Mouse (Mus musculus): ENCODE measurements around the gene Zfp786. TPM values are rescaled to one million over a fixed set of nuclear protein-coding genes. Genes with fewer than 3 reads are reported as not detected.

Gene Zfp786
- polyA plus RNA-seq, 1 experiment from 2014 or later: 1.9 TPM

DNA sequence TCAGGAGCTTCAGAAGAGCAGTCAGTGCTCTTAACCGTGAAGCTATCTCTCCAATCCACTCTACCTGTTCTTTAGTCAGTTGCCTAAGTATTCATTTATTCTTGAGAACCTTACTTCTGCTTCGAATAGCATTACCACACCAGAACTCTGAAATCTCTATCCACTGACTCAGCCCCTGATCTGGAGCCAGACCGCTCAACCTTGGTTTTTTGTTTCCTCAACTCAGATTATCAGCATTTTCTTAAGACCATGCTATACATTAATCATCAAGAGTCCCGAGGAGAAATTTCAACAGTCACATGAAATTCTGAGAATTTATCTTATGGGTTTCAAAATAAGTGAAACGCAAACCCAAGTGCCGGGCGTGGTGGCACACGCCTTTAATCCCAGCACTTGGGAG, 11.9 kb downstream of the Zfp786 start:
- Histone ChIP-seq H3K9ac (ENCODE audit: low read depth, low read length) (no peak overlapping the region), H3K27me3 (ENCODE audit: insufficient read depth, low read length) (no peaks in the 10 kb centered on the region), H3K4me2 (ENCODE audit: low read length) (no peak overlapping the region), H3K27ac (no peak overlapping the region), H3K4me1 (replicated peaks; ENCODE audit: insufficient read depth, low read length) (no peaks in the 10 kb centered on the region; the same call in 1 of the 2 replicates), H3K4me3 (replicated peaks; ENCODE audit: low read depth, low read length) (no peak overlapping the region), H3K36me3 (ENCODE audit: insufficient read depth, low read length) (peaks cover 5% of the 10 kb centered on the region; the same call in 1 of the 2 replicates), H3K9me3 (replicated peaks; ENCODE audit: low read length) (no peaks in the 10 kb centered on the region)
- TF ChIP-seq CTCF (IDR thresholded peaks at IDR 0.05; ENCODE audit: low read depth): no peak
- ATAC-seq (replicated peaks; ENCODE audit: low FRiP score, low read depth) (no peak), DNase-seq (ENCODE audit: low spot score) (no peak)
- WGBS: 93% methylated on average over 8 of the region's 8 CpGs

- Histone ChIP-seq H3K4me2 (ENCODE audit: low read length) (no peak overlapping the region), H3K9ac (ENCODE audit: low read depth, low read length) (no peak overlapping the region), H3K27me3 (ENCODE audit: insufficient read depth, low read length) (no peaks in the 10 kb centered on the region), H3K4me3 (replicated peaks; ENCODE audit: low read depth, low read length) (no peak overlapping the region), H3K4me1 (replicated peaks; ENCODE audit: insufficient read depth, low read length) (peaks cover 5% of the 10 kb centered on the region), H3K36me3 (ENCODE audit: insufficient read depth, low read length) (peaks cover 5% of the 10 kb centered on the region; the same call in 1 of the 2 replicates), H3K27ac (no peak overlapping the region), H3K9me3 (replicated peaks; ENCODE audit: low read length) (no peaks in the 10 kb centered on the region)
- WGBS: 86% methylated on average over 1 of the region's 1 CpGs
- ATAC-seq (replicated peaks; ENCODE audit: low FRiP score, low read depth) (no peak), DNase-seq (ENCODE audit: low spot score) (no peak)
- no peak for TF ChIP-seq CTCF (IDR thresholded peaks at IDR 0.05; ENCODE audit: low read depth)
These were observed 14.5 kb downstream of the Zfp786 start for GRCm38 (mm10) chr6:47816151-47816550.

- WGBS: under 1% methylated on average over 44 of the region's 44 CpGs
These were observed 17.3 kb downstream of the Zfp786 start, which contains the start of gene Pdia4 for GRCm38 (mm10) chr6:47813257-47813878. Gene Pdia4 (minus strand): TSS chr6:47813430.

GRCm38 (mm10) chr6:47812271-47812915, 18.3 kb downstream of the Zfp786 start:
- Histone ChIP-seq H3K4me1 (replicated peaks; ENCODE audit: insufficient read depth, low read length) (peaks cover 5% of the 10 kb centered on the region), H3K4me2 (ENCODE audit: low read length) (peak overlapping the region; percentile 73), H3K9ac (ENCODE audit: low read depth, low read length) (peak overlapping the region; percentile 74), H3K27me3 (ENCODE audit: insufficient read depth, low read length) (no peaks in the 10 kb centered on the region), H3K36me3 (ENCODE audit: insufficient read depth, low read length) (no peaks in the 10 kb centered on the region), H3K4me3 (replicated peaks; ENCODE audit: low read depth, low read length) (peak overlapping the region; percentile 59), H3K9me3 (replicated peaks; ENCODE audit: low read length) (no peaks in the 10 kb centered on the region), H3K27ac (peak overlapping the region; percentile 92)
- under 1% methylated on average over 17 of the region's 17 CpGs for WGBS
- TF ChIP-seq CTCF (IDR thresholded peaks at IDR 0.05; ENCODE audit: low read depth): no peak
- ATAC-seq (replicated peaks; ENCODE audit: low FRiP score, low read depth): no peak
- DNase-seq (ENCODE audit: low spot score): peak; percentile 28

More at GRCm38 (mm10) chr6:47813257-47813878, 17.3 kb downstream of the Zfp786 start, which contains the start of gene Pdia4:
- Histone ChIP-seq H3K36me3 (ENCODE audit: insufficient read depth, low read length) (no peaks in the 10 kb centered on the region), H3K9me3 (replicated peaks; ENCODE audit: low read length) (no peaks in the 10 kb centered on the region), H3K4me1 (replicated peaks; ENCODE audit: insufficient read depth, low read length) (peaks cover 5% of the 10 kb centered on the region), H3K9ac (ENCODE audit: low read depth, low read length) (peak within 1 kb of the TSS; percentile 74), H3K27ac (peak within 1 kb of the TSS; percentile 92), H3K4me2 (ENCODE audit: low read length) (peak within 1 kb of the TSS; percentile 73), H3K27me3 (ENCODE audit: insufficient read depth, low read length) (no peaks in the 10 kb centered on the region), H3K4me3 (replicated peaks; ENCODE audit: low read depth, low read length) (peak within 1 kb of the TSS; percentile 59)
- DNase-seq (ENCODE audit: low spot score) (peak; percentile 100), ATAC-seq (replicated peaks; ENCODE audit: low FRiP score, low read depth) (peak; percentile 99)
- TF ChIP-seq CTCF (IDR thresholded peaks at IDR 0.05; ENCODE audit: low read depth): no peak; the same call in 1 of the 2 replicates

DNA sequence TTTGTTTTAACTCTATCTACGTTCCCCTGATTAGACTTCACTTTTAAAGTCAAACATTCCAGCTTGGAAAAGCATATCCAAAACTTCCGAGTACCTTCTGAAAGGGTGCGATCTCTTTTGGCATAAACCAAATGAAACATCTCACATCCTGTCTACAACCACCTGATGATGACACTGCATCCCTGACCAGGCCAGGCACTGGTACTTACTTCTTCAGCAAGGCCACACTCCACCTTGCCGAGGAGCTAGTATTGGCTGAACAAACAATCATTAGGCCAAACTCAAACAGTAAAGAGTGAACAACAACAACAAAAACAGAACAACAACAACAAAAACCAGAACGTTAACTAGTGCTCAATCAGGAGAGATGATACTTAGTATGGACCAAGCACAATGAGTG, 19.3 kb downstream of the Zfp786 start:
- Histone ChIP-seq H3K4me1 (replicated peaks; ENCODE audit: insufficient read depth, low read length) (peaks cover 5% of the 10 kb centered on the region), H3K9ac (ENCODE audit: low read depth, low read length) (0 out of 2 replicates have a peak overlapping the region, but pooled peaks have one; percentile 74), H3K9me3 (replicated peaks; ENCODE audit: low read length) (no peaks in the 10 kb centered on the region), H3K4me2 (ENCODE audit: low read length) (peak overlapping the region; percentile 73), H3K36me3 (ENCODE audit: insufficient read depth, low read length) (peaks cover 7% of the 10 kb centered on the region), H3K27ac (0 out of 2 replicates have a peak overlapping the region, but pooled peaks have one; percentile 92), H3K27me3 (ENCODE audit: insufficient read depth, low read length) (no peaks in the 10 kb centered on the region), H3K4me3 (replicated peaks; ENCODE audit: low read depth, low read length) (peak overlapping the region; percentile 59; the same call in 1 of the 2 replicates)
- no peak for TF ChIP-seq CTCF (IDR thresholded peaks at IDR 0.05; ENCODE audit: low read depth)
- DNase-seq (ENCODE audit: low spot score): no peak
- ATAC-seq (replicated peaks; ENCODE audit: low FRiP score, low read depth): no peak
- WGBS: 38% methylated on average over 5 of the region's 5 CpGs

DNA sequence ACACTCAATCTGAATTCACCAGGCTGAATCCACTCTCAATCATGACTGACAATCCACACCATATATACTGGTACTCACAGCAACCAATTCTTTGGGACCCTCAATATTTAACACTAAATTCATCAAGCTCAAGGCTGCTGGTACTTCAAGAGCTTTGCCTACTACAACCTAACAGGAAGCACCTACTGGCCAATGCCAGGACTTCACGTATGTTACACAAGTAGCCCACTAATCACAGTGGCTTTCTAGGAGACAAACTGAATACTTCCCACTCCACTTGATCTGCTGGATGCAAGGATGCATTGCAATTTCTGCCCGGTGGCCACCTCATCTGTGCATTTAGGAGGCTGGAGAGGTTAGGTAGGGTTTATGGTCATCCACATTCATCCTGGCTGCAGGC, 20.5 kb downstream of the Zfp786 start:
- DNase-seq (ENCODE audit: low spot score): no peak

More for the DNA sequence above, 20.5 kb downstream of the Zfp786 start:
- no peak overlapping the region for H3K9ac ChIP-seq (ENCODE audit: low read depth, low read length)
- 65% methylated on average over 2 of the region's 2 CpGs for WGBS
- peaks cover 5% of the 10 kb centered on the region for H3K4me1 ChIP-seq (replicated peaks; ENCODE audit: insufficient read depth, low read length)
- H3K36me3 ChIP-seq (ENCODE audit: insufficient read depth, low read length): peaks cover 18% of the 10 kb centered on the region
- H3K4me3 ChIP-seq (replicated peaks; ENCODE audit: low read depth, low read length): no peak overlapping the region
- no peaks in the 10 kb centered on the region for H3K9me3 ChIP-seq (replicated peaks; ENCODE audit: low read length)
- H3K4me2 ChIP-seq (ENCODE audit: low read length): 0 out of 2 replicates have a peak overlapping the region, but pooled peaks have one; percentile 3
- H3K27me3 ChIP-seq (ENCODE audit: insufficient read depth, low read length): no peaks in the 10 kb centered on the region
- H3K27ac ChIP-seq: no peak overlapping the region
- no peak; the same call in 1 of the 2 replicates for TF ChIP-seq CTCF (IDR thresholded peaks at IDR 0.05; ENCODE audit: low read depth)
- no peak for ATAC-seq (replicated peaks; ENCODE audit: low FRiP score, low read depth)
